Mouse (Mus musculus): ENCODE data around the gene Klf11.

GRCm38 (mm10) chr12:24615140-24615539 lies 35.9 kb upstream of the Klf11 start:
- TF ChIP-seq POLR2A (IDR thresholded peaks at IDR 0.05; ENCODE audit: insufficient read depth, low read depth, low read length) (no peak), CTCF (IDR thresholded peaks at IDR 0.05) (no peak), EP300 (IDR thresholded peaks at IDR 0.05; ENCODE audit: insufficient read depth, low read depth, low read length) (no peak)

Data from heart, adult 2 months (tissue).